Mouse (Mus musculus) midbrain, embryonic 14.5 days (tissue): Measurements from ENCODE around the gene Trp53rka. TPM values are rescaled to one million over a fixed set of nuclear protein-coding genes. Genes with fewer than 3 reads are reported as not detected.

Experiments
- ATAC-seq: fragments of 200-750 bp; cut with Nextera tagmentation; 2 replicates; pipeline ENCODE4 v1.8.0; 2017; ENCODE audit warnings: moderate number of reproducible peaks, moderate library complexity; ENCODE audit not compliant: low FRiP score, low TSS enrichment
- DNase-seq: peaks from one replicate; pipeline ENCODE4 v3.0.0-alpha.2; 2015
- H3K27ac ChIP-seq: fragments of 300-500 bp; sonication (generic); replicated peaks from 2 replicates; pipeline ENCODE4 v1.5.1; 2014; ENCODE audit warnings: mild to moderate bottlenecking, low read depth, low read length, moderate library complexity
- H3K27me3 ChIP-seq: fragments of 300-500 bp; sonication (generic); 2 replicates; pipeline ENCODE4 v1.6.1; 2014; ENCODE audit warnings: low read length, control low read depth, mixed read lengths; ENCODE audit not compliant: control insufficient read depth, insufficient read depth
- H3K36me3 ChIP-seq: fragments of 300-500 bp; sonication (generic); 2 replicates; pipeline ENCODE4 v1.6.1; 2014; ENCODE audit warnings: low read length, control low read depth; ENCODE audit not compliant: control insufficient read depth, insufficient read depth
- H3K4me1 ChIP-seq: fragments of 300-500 bp; sonication (generic); 2 replicates; pipeline ENCODE4 v1.6.1; 2014; ENCODE audit warnings: mild to moderate bottlenecking, antibody characterized with exemption, low read length, control low read depth; ENCODE audit not compliant: control insufficient read depth, insufficient read depth
- H3K4me2 ChIP-seq: fragments of 300-500 bp; sonication (generic); 2 replicates; pipeline ENCODE4 v1.6.1; 2014; ENCODE audit warnings: mild to moderate bottlenecking, low read length, moderate library complexity
- H3K4me3 ChIP-seq: fragments of 300-500 bp; sonication (generic); replicated peaks from 2 replicates; pipeline ENCODE4 v1.5.1; 2014; ENCODE audit warnings: low read depth, low read length
- H3K9ac ChIP-seq: fragments of 300-500 bp; sonication (generic); replicated peaks from 2 replicates; pipeline ENCODE4 v1.6.1; 2014; ENCODE audit warnings: mild to moderate bottlenecking, low read length, moderate library complexity
- H3K9me3 ChIP-seq: fragments of 300-500 bp; sonication (generic); 2 replicates; pipeline ENCODE4 v1.6.1; 2016; ENCODE audit warnings: low read length, control low read depth, mixed read lengths; ENCODE audit not compliant: control insufficient read depth
- WGBS: fragments of 180-500 bp; shearing (Covaris S2); extraction: QIAGEN DNeasy Blood & Tissue Kit; methylation state at CpG from one replicate; pipeline ENCODE4 v1.1.7; 2014; 5-methylcytosine and 5-hydroxymethylcytosine counted together
- polyA plus RNA-seq: library from polyadenylated mRNA; unstranded; fragments of >200 nt; fragmentation: Nextera tagmentation; extraction: Ambion mirVana; gene quantifications from 2 replicates; pipeline ENCODE4 v1.2.1, GENCODE M21; 2014

The Trp53rka gene
- polyA plus RNA-seq, 1 experiment from 2014 or later, result 42.8 TPM

DNA sequence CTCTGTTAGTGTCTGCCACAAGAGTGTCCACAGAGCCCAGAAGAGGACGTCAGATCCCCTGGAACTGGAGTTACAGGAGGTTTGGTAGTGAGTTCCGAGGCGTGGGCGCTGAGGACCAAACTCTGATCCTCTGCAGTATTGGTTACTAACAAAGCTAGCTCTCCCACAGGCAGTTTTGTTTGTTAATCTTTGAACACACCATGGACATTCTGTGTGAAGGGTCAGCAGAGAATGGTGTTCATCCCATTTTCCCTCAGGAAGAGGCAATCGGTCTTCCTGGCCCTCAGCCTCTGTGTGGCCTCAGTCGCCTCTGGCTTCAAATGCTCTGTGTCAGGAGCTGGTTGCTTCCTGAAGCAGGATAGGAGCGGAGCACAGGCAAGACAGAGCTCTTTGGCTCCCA lies 17.7 kb downstream of the Trp53rka start:
- H3K4me3 ChIP-seq, result no peak overlapping the region
- 75% methylated on average over 7 of the region's 7 CpGs for whole genome bisulfite sequencing
- no peaks in the 10 kb centered on the region for H3K36me3 ChIP-seq
- peaks cover 3% of the 10 kb centered on the region; the same call in 1 of the 2 replicates for H3K4me1 ChIP-seq
- H3K27ac ChIP-seq, result no peak overlapping the region
- peaks cover 15% of the 10 kb centered on the region; the same call in 1 of the 2 replicates for H3K27me3 ChIP-seq
- H3K9ac ChIP-seq, result no peak overlapping the region
- H3K9me3 ChIP-seq, result no peaks in the 10 kb centered on the region
- no peak for DNase-seq
- ATAC-seq, result no peak
- H3K4me2 ChIP-seq, result no peak overlapping the region

DNA sequence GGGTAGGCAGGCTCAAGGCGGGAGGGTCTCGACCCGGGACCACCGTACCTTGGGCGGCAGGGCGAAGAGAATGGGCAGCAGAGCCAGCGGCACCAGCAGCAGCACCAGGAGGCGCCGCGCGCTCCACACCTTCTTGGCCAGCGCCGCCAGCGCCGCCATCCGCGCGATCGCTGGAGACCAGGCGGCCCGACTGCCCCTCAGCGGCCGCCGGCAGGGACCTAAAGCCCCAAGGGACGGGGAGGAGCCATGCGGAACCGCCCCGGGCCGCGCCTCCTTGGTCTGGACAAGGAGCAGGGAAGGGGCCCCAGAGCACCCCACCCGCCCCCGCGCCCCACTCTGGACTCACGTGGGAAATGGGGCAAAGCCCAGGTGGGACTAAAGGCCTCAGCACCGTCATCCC lies 20.1 kb downstream of the Trp53rka start, which contains the start of gene Slc13a3:
Gene Slc13a3 (minus strand): TSS at position 228 of the 400 bp plus-strand sequence.
- 2% methylated on average over 35 of the region's 35 CpGs for WGBS
- ATAC-seq (no peak), DNase-seq (peak; percentile 54)
- Histone ChIP-seq H3K9ac (no peak within 1 kb of the TSS; the same call in 1 of the 2 replicates), H3K4me1 (peaks cover 3% of the 10 kb centered on the region; the same call in 1 of the 2 replicates), H3K4me2 (peak within 1 kb of the TSS; percentile 45), H3K9me3 (no peaks in the 10 kb centered on the region), H3K27ac (no peak within 1 kb of the TSS), H3K27me3 (peaks cover 15% of the 10 kb centered on the region; the same call in 1 of the 2 replicates), H3K36me3 (no peaks in the 10 kb centered on the region), H3K4me3 (peak within 1 kb of the TSS; percentile 15)

DNA sequence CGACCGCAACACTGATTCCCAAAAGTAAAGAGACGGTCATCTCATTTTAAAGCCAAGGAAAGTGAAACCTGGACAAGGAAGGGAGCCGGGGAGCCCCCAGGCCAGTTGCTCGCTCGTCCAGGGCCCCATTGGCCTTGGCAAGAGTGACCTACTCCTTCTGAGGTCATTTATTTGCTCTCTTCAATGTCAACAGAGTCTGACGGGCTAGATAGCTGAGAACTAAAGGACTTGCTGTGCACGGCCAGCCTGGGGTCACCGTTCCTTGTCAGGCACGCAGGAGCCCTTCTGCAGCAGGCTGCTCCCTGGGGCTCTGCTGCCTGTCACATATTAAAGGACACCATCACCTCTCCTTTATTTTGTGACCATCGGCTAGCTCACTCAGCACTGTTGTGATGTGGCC lies 21.2 kb downstream of the Trp53rka start:
- H3K27me3 ChIP-seq, result peaks cover 15% of the 10 kb centered on the region; the same call in 1 of the 2 replicates
- 74% methylated on average over 11 of the region's 11 CpGs for WGBS

DNA sequence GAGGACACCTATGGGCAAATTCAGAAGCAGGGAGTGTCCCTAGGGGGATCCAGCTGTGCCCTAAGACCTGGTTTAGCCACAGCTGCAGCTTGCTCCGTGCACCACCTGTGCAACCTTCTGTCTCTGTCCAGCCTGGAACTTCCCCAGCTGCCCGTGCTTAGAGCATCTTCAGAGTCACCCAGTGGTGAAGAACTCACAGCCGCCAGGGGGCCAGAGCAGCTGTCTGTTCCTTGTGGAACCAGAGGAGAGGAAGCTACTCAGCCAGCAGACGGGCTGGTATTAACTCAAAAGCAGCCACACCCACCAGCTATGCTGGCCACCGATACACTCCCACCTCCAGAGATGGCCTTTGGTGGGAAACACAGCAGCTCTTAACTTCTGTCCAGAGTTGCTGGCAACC lies 23.0 kb downstream of the Trp53rka start:
- no peak overlapping the region for H3K9ac ChIP-seq
- no peak for ATAC-seq
- H3K4me1 ChIP-seq, result peaks cover 3% of the 10 kb centered on the region; the same call in 1 of the 2 replicates
- no peaks in the 10 kb centered on the region for H3K9me3 ChIP-seq
- no peaks in the 10 kb centered on the region for H3K36me3 ChIP-seq
- no peak for DNase-seq
- no peak overlapping the region for H3K4me3 ChIP-seq
- no peak overlapping the region for H3K27ac ChIP-seq
- H3K4me2 ChIP-seq, result no peak overlapping the region
- peaks cover 15% of the 10 kb centered on the region; the same call in 1 of the 2 replicates for H3K27me3 ChIP-seq
- 50% methylated on average over 5 of the region's 5 CpGs for WGBS

More for the DNA sequence above, 21.2 kb downstream of the Trp53rka start:
- ATAC-seq (no peak), DNase-seq (no peak)
- H3K9me3 ChIP-seq, result no peaks in the 10 kb centered on the region
- no peak overlapping the region for H3K4me2 ChIP-seq
- no peak overlapping the region for H3K9ac ChIP-seq
- no peak overlapping the region for H3K27ac ChIP-seq
- no peak overlapping the region for H3K4me3 ChIP-seq
- H3K4me1 ChIP-seq, result peaks cover 3% of the 10 kb centered on the region; the same call in 1 of the 2 replicates
- no peaks in the 10 kb centered on the region for H3K36me3 ChIP-seq

DNA sequence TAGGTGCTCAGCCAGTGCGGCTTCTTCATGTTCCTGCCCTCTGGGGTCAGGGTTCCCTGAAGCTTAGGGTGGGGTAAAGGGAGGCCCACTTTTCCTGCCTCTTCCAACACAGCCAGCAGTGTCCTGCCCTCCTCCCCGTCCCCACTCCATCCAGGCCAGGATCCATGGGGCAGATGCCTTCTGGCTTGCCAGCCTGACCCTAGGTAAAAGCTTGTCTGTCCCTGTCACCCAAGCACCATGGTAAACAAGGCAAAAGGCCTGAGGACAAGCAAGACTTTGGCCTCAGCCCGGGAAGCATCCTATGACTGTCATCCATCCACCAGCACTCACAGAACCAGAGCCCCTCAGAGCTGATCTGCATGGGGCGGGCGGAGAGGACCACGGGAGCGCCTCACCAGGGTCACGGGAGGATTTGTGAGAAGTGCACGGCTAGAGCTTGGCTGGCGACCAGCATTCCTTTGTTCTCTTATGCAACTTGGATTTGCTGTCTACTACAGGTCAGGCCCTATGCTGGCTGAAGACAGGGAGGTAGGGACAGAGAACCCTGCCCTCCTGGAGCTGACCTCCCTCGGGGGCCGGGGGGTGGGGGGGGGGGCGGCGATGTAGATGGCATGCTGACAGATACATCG lies 25.2 kb downstream of the Trp53rka start:
- H3K9me3 ChIP-seq, result no peaks in the 10 kb centered on the region
- DNase-seq (peak; percentile 57), ATAC-seq (no peak; the same call in 1 of the 2 replicates)
- H3K9ac ChIP-seq, result no peak overlapping the region; the same call in 1 of the 2 replicates
- no peak overlapping the region for H3K4me3 ChIP-seq
- H3K4me1 ChIP-seq, result peaks cover under 1% of the 10 kb centered on the region; the same call in 1 of the 2 replicates
- peaks cover 7% of the 10 kb centered on the region; the same call in 1 of the 2 replicates for H3K27me3 ChIP-seq
- no peak overlapping the region for H3K27ac ChIP-seq
- 46% methylated on average over 15 of the region's 15 CpGs for WGBS
- no peak overlapping the region for H3K4me2 ChIP-seq
- H3K36me3 ChIP-seq, result no peaks in the 10 kb centered on the region

DNA sequence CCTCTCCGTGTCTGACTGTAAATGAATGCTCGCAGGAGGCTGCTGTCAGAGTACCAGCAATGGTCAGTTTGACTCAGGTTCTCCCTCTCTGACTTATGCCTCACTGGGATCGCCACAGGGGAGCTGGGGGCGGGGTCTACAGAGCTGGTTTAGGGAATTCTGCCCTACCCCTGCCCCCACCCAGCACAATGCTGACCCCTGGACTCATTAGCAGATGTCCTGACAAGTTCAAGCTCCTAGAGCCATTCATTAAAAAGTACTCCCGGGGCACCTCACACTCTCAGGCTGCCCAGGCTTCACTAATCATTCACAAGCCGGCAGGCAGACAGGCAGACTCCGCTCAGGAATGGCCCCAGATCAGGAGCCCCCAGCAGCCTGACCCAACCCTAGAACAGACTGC lies 33.5 kb downstream of the Trp53rka start:
- Histone ChIP-seq H3K27ac (no peak overlapping the region), H3K4me1 (no peaks in the 10 kb centered on the region), H3K27me3 (no peaks in the 10 kb centered on the region), H3K4me2 (no peak overlapping the region), H3K9ac (no peak overlapping the region), H3K36me3 (no peaks in the 10 kb centered on the region), H3K9me3 (no peaks in the 10 kb centered on the region), H3K4me3 (no peak overlapping the region)
- ATAC-seq (no peak), DNase-seq (no peak)
- 27% methylated on average over 7 of the region's 7 CpGs for WGBS

DNA sequence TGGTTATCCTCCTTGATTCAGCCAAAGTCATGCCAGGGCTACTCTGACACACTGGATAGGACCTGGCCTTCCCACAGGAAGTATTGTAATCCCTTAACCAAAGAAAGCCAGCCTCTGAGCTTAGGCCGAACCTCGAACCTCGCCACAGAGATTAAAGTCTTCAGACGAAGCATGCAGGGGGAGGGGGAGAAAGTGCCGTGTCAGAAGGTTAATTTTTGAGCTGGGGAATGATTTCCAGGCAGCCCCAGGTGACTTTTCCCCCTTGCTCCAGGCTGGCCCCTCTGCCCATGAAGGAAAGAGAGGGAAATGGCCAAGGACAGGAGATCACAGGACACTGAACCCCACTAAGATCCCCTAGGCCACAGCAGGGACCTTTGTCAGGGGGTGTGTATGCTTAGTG lies 34.9 kb downstream of the Trp53rka start:
- H3K4me1 ChIP-seq, result no peaks in the 10 kb centered on the region
- DNase-seq (no peak), ATAC-seq (no peak)
- no peak overlapping the region for H3K9ac ChIP-seq
- no peak overlapping the region for H3K27ac ChIP-seq
- 50% methylated on average over 5 of the region's 5 CpGs for WGBS
- no peak overlapping the region for H3K4me2 ChIP-seq
- H3K27me3 ChIP-seq, result no peaks in the 10 kb centered on the region
- no peak overlapping the region for H3K4me3 ChIP-seq
- H3K36me3 ChIP-seq, result no peaks in the 10 kb centered on the region
- H3K9me3 ChIP-seq, result no peaks in the 10 kb centered on the region

DNA sequence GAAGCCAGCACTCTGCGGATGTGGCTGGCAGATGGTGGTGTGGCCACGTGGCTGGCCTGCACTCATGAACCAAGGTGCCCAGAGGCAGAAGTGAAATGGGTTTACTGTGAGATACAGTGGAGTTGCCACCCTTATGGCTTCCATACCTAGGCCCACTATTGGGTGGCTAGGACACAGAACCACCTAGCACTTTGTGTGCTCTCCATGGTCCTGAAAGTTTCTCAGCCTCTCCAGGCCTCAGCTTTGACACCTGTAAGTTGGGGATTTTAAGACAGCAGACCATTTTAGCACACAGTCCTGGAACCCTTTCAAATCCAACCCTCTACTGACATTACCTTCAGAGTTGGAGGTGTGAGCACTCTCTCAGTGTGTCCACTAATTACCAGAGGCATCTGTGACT lies 36.4 kb downstream of the Trp53rka start:
- WGBS, result 63% methylated on average over 2 of the region's 2 CpGs
- H3K4me3 ChIP-seq, result no peak overlapping the region
- H3K4me1 ChIP-seq, result no peaks in the 10 kb centered on the region
- H3K4me2 ChIP-seq, result no peak overlapping the region
- ATAC-seq (no peak), DNase-seq (no peak)
- H3K9me3 ChIP-seq, result no peaks in the 10 kb centered on the region
- no peaks in the 10 kb centered on the region for H3K27me3 ChIP-seq
- no peak overlapping the region for H3K27ac ChIP-seq
- no peak overlapping the region for H3K9ac ChIP-seq
- no peaks in the 10 kb centered on the region for H3K36me3 ChIP-seq
